ENCODE assay signal across 11 mouse cellular contexts in the genomic region with DNA sequence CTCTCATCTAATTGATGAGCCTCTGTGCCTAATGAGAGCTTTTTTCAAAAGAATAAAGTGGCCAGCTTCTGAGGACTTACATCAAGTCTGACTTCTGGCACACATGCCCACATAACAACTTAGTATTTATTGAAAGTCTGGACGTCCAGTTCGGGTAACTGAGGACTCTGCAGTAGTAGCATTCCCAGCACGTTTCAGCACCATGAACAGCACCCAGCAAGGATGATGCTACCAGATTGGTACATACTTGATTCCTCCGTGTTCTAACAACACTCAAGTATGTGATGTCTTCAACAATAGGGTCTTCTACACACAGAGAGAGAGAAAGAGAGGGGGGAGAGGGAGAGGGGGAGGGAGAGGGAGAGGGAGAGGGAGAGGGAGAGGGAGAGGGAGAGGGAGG.
A peak's percentile ranks its signal among the peaks of the same experiment; 100 is the strongest.
DNase-seq lines count a peak whose midpoint lies in the region; ATAC-seq lines count a peak whose summit lies in the region.
"Had no signal": no experiment of that assay in that cellular context is flagged by ENCODE, and none has a peak within 500 bp of the region (broad histone marks: within the 10 kb centered on the region; RNA-seq: fewer than 3 reads in every experiment).

No protein-coding gene starts in this region.

- no peak overlapping the region for H3K27ac ChIP-seq in intestine, embryonic 14.5 days (ENCODE audit: low read depth)
- H3K27ac ChIP-seq in intestine, embryonic 16.5 days (ENCODE audit: low read length): no peak overlapping the region
- H3K27ac ChIP-seq: hindbrain, embryonic 13.5 days; macrophage had no signal

- H3K27me3 ChIP-seq in intestine, embryonic 14.5 days (replicated peaks; ENCODE audit: control insufficient read depth, insufficient read depth, low read length): no peaks in the 10 kb centered on the region
- H3K27me3 ChIP-seq in intestine, embryonic 16.5 days (replicated peaks; ENCODE audit: control insufficient read depth, insufficient read depth, low read length): no peaks in the 10 kb centered on the region
- H3K27me3 ChIP-seq: hindbrain, embryonic 13.5 days had no signal

- peak; percentile 81 for DNase-seq in intestine, embryonic 14.5 days (ENCODE audit: low spot score)
- DNase-seq in urinary bladder, postnatal 25 days (ENCODE audit: low spot score): peak; percentile 8
- DNase-seq in urinary bladder, adult 2 months (ENCODE audit: low spot score): no peak
- DNase-seq in embryo, embryonic 11.5 days (ENCODE audit: low read depth, low spot score): peak; percentile 37
- peak; percentile 16 for DNase-seq in testis, postnatal 14 days (ENCODE audit: low spot score)
- DNase-seq in urinary bladder, postnatal 36 days (ENCODE audit: low spot score in 2 of 2): no peak
- DNase-seq in cerebellum, adult 9-11 months: no peak
- DNase-seq: cerebellum, adult 9-10 months had no signal

- no peaks in the 10 kb centered on the region for H3K9me3 ChIP-seq in intestine, embryonic 14.5 days (ENCODE audit: control insufficient read depth, low read length)
- no peaks in the 10 kb centered on the region for H3K9me3 ChIP-seq in intestine, embryonic 16.5 days (ENCODE audit: control insufficient read depth, low read length)
- H3K9me3 ChIP-seq: hindbrain, embryonic 13.5 days had no signal

- H3K4me3 ChIP-seq in intestine, embryonic 14.5 days (ENCODE audit: low read depth, low read length): no peak overlapping the region
- H3K4me3 ChIP-seq in intestine, embryonic 16.5 days (ENCODE audit: low read length): no peak overlapping the region
- H3K4me3 ChIP-seq: hindbrain, embryonic 13.5 days had no signal

- ATAC-seq in intestine, embryonic 14.5 days (replicated peaks; ENCODE audit: low FRiP score, low TSS enrichment, low read depth): no peak
- ATAC-seq in intestine, embryonic 16.5 days: no peak

- WGBS in intestine, embryonic 14.5 days: 31% methylated on average over 4 of the region's 4 CpGs
- WGBS in intestine, embryonic 16.5 days: 24% methylated on average over 4 of the region's 4 CpGs

- H3K4me1 ChIP-seq in intestine, embryonic 14.5 days (replicated peaks; ENCODE audit: control insufficient read depth, insufficient read depth, low read length): no peaks in the 10 kb centered on the region
- H3K4me1 ChIP-seq in intestine, embryonic 16.5 days (ENCODE audit: control insufficient read depth, insufficient read depth, low read length): no peaks in the 10 kb centered on the region
- H3K4me1 ChIP-seq: hindbrain, embryonic 13.5 days had no signal

- H3K36me3 ChIP-seq in intestine, embryonic 14.5 days (ENCODE audit: control insufficient read depth, insufficient read depth, low read length): no peaks in the 10 kb centered on the region
- H3K36me3 ChIP-seq in intestine, embryonic 16.5 days (ENCODE audit: control insufficient read depth, insufficient read depth, low read length): no peaks in the 10 kb centered on the region
- H3K36me3 ChIP-seq: hindbrain, embryonic 13.5 days had no signal

- H3K9ac ChIP-seq in intestine, embryonic 14.5 days (ENCODE audit: low read length): no peak overlapping the region
- no peak overlapping the region for H3K9ac ChIP-seq in intestine, embryonic 16.5 days (ENCODE audit: low read depth, low read length)
- H3K9ac ChIP-seq: hindbrain, embryonic 13.5 days had no signal

- H3K4me2 ChIP-seq in intestine, embryonic 14.5 days (ENCODE audit: low read length): no peak overlapping the region
- no peak overlapping the region for H3K4me2 ChIP-seq in intestine, embryonic 16.5 days (ENCODE audit: low read depth, low read length)
- H3K4me2 ChIP-seq: hindbrain, embryonic 13.5 days had no signal

Comparison
In these comparisons a context has a peak if more than half of its experiments do, and no peak if none do; other contexts are left out.
1. DNase-seq: peak in intestine, embryonic 14.5 days (single experiment), urinary bladder, postnatal 25 days (single experiment), embryo, embryonic 11.5 days (single experiment) and testis, postnatal 14 days (single experiment); none in urinary bladder, adult 2 months (single experiment), urinary bladder, postnatal 36 days (0 of 2) and cerebellum, adult 9-11 months (single experiment).